Mouse (Mus musculus): Measurements from ENCODE around the gene Mlc1.
A peak's percentile ranks its signal among the peaks of the same experiment; 100 is the strongest.

Mlc1 gene

DNA sequence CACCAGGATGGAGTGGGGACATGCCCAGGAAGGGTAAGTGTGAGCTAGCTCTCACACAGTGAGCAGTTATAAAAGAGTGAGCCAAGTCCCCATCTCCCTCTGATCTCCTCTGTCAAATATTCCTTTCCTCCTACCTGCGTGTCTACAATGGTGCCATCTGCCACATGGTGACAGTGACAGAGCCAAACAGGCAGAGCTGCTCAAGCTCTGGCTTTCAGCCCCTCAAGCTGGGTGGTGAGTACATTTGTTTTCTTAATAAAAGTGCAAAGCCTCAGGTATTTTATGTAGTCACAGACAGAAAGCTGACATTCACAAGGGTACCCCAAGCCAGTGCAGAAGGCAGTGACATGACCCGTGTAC is 41.5 kb downstream of the Mlc1 start:
- DNase-seq (ENCODE audit: low spot score) = no peak

- DNase-seq (ENCODE audit: low spot score) = no peak
These were observed 42.1 kb downstream of the Mlc1 start for GRCm38 (mm10) chr15:88936619-88937290.

- no peak for DNase-seq (ENCODE audit: low spot score)
These were observed 44.7 kb downstream of the Mlc1 start for GRCm38 (mm10) chr15:88934141-88934540.

- DNase-seq (ENCODE audit: low spot score) = no peak
These were observed 46.1 kb downstream of the Mlc1 start for GRCm38 (mm10) chr15:88932667-88933066.

GRCm38 (mm10) chr15:88921992-88922310 is 56.9 kb downstream of the Mlc1 start:
- peak; percentile 34 for DNase-seq (ENCODE audit: low spot score)

- DNase-seq (ENCODE audit: low spot score) = peak; percentile 63
These were observed 57.4 kb downstream of the Mlc1 start for GRCm38 (mm10) chr15:88921131-88921991.

GRCm38 (mm10) chr15:88920065-88920464 is 58.7 kb downstream of the Mlc1 start:
- no peak for DNase-seq (ENCODE audit: low spot score)

GRCm38 (mm10) chr15:88919328-88919727 is 59.5 kb downstream of the Mlc1 start:
- DNase-seq (ENCODE audit: low spot score) = peak; percentile 52

DNA sequence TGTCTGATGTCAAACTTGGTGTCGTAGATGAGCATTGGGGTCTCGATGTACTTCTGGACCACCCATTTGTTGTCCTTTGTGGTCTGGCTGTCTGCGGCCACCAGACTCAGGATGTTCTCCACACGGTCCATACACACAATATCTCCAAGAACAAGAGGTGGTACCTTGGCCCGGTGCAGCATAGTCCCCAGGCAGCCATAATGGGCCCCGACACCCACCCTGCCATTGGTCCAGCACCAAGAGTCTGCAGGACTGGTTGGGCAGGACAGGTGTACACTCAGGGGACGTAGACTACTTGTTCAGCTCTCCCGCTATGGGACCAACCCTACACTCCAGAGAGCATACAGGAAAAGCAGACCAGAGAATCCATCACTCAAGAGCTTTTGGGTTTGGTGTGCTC is 61.7 kb downstream of the Mlc1 start:
- no peak for DNase-seq (ENCODE audit: low spot score)

GRCm38 (mm10) chr15:88916366-88916765 is 62.4 kb downstream of the Mlc1 start:
- DNase-seq (ENCODE audit: low spot score) = no peak

GRCm38 (mm10) chr15:88915046-88915445 is 63.8 kb downstream of the Mlc1 start:
- no peak for DNase-seq (ENCODE audit: low spot score)

- no peak for DNase-seq (ENCODE audit: low spot score)
These were observed 72.5 kb downstream of the Mlc1 start for GRCm38 (mm10) chr15:88906347-88906746.
